Mouse (Mus musculus) retina, postnatal 7 days (tissue): ENCODE measurements around the gene Irf2bp2.

ENCODE experiments used
- DNase-seq: peaks from one replicate; pipeline ENCODE4 v3.0.0-alpha.2; 2012; ENCODE audit warnings: low read depth, low spot score

Gene Irf2bp2

GRCm38 (mm10) chr8:126567674-126568073 is 26.1 kb downstream of the Irf2bp2 start:
- DNase-seq = no peak

GRCm38 (mm10) chr8:126566446-126567062 is 27.2 kb downstream of the Irf2bp2 start:
- no peak for DNase-seq

- DNase-seq = no peak
Measured at GRCm38 (mm10) chr8:126565954-126566445, 27.8 kb downstream of the Irf2bp2 start.

- DNase-seq = no peak
Measured at GRCm38 (mm10) chr8:126565231-126565781, 28.5 kb downstream of the Irf2bp2 start.

GRCm38 (mm10) chr8:126564551-126565154 is 29.1 kb downstream of the Irf2bp2 start:
- DNase-seq = no peak

GRCm38 (mm10) chr8:126561316-126561841 is 32.4 kb downstream of the Irf2bp2 start:
- no peak for DNase-seq

GRCm38 (mm10) chr8:126558400-126558953 is 35.3 kb downstream of the Irf2bp2 start:
- no peak for DNase-seq

GRCm38 (mm10) chr8:126557403-126557802 is 36.4 kb downstream of the Irf2bp2 start:
- no peak for DNase-seq

- no peak for DNase-seq
Measured at GRCm38 (mm10) chr8:126556691-126557090, 37.1 kb downstream of the Irf2bp2 start.

- no peak for DNase-seq
Measured at GRCm38 (mm10) chr8:126554741-126555140, 39.0 kb downstream of the Irf2bp2 start.

GRCm38 (mm10) chr8:126551871-126552270 is 41.9 kb downstream of the Irf2bp2 start:
- DNase-seq = no peak

- DNase-seq = no peak
Measured at GRCm38 (mm10) chr8:126550944-126551357, 42.8 kb downstream of the Irf2bp2 start.

GRCm38 (mm10) chr8:126547841-126548240 is 45.9 kb downstream of the Irf2bp2 start:
- DNase-seq = no peak

- DNase-seq = no peak
Measured at GRCm38 (mm10) chr8:126547361-126547760, 46.4 kb downstream of the Irf2bp2 start.

GRCm38 (mm10) chr8:126546480-126546879 is 47.3 kb downstream of the Irf2bp2 start:
- DNase-seq = no peak

- no peak for DNase-seq
Measured at GRCm38 (mm10) chr8:126543407-126543806, 50.4 kb downstream of the Irf2bp2 start.

GRCm38 (mm10) chr8:126542757-126543156 is 51.0 kb downstream of the Irf2bp2 start:
- DNase-seq = no peak

GRCm38 (mm10) chr8:126542090-126542689 is 51.6 kb downstream of the Irf2bp2 start:
- no peak for DNase-seq

- DNase-seq = no peak
Measured at GRCm38 (mm10) chr8:126540298-126540697, 53.5 kb downstream of the Irf2bp2 start.

- no peak for DNase-seq
Measured at GRCm38 (mm10) chr8:126539355-126540093, 54.3 kb downstream of the Irf2bp2 start.

GRCm38 (mm10) chr8:126538648-126539354 is 55.0 kb downstream of the Irf2bp2 start:
- no peak for DNase-seq
